Mouse (Mus musculus) thymus, adult 2 months (tissue): ENCODE results near the gene Etl4. TPM values are rescaled to one million over a fixed set of nuclear protein-coding genes. Genes with fewer than 3 reads are reported as not detected.
"Not testable (repeated sequence)": the region's sequence is repeated elsewhere in the genome, so short reads cannot be mapped to it uniquely, and the experiment has no call there.

Source experiments
- DNase-seq: peaks from one replicate; pipeline ENCODE4 v3.0.0; 2021
- H3K27ac ChIP-seq: fragments of 200-500 bp; 2 replicates; pipeline ENCODE4 v1.5.1; 2012; ENCODE audit warnings: low read length, control low read depth; ENCODE audit not compliant: control insufficient read depth, insufficient read depth
- H3K27me3 ChIP-seq: fragments of 200-500 bp; 2 replicates; pipeline ENCODE4 v1.6.1; 2012; ENCODE audit warnings: mild to moderate bottlenecking, low read length, moderate library complexity, mixed read lengths; ENCODE audit not compliant: control insufficient read depth, insufficient read depth
- H3K36me3 ChIP-seq: fragments of 200-500 bp; 2 replicates; pipeline ENCODE4 v1.6.1; 2012; ENCODE audit warnings: mild to moderate bottlenecking, low read length, moderate library complexity; ENCODE audit not compliant: control insufficient read depth, insufficient read depth
- H3K4me1 ChIP-seq: fragments of 200-500 bp; replicated peaks from 2 replicates; pipeline ENCODE4 v1.6.1; 2012; ENCODE audit warnings: low read length; ENCODE audit not compliant: control insufficient read depth, insufficient read depth
- H3K4me3 ChIP-seq: fragments of 200-500 bp; 2 replicates; pipeline ENCODE4 v1.5.1; 2012; ENCODE audit warnings: mild to moderate bottlenecking, low read length, control low read depth, moderate library complexity; ENCODE audit not compliant: control insufficient read depth, insufficient read depth
- CTCF ChIP-seq: fragments of 200-500 bp; IDR thresholded peaks from 2 replicates; pipeline ENCODE4 v1.5.1; 2012; ENCODE audit warnings: mild to moderate bottlenecking, control low read depth, low read length, moderate library complexity, borderline replicate concordance; ENCODE audit not compliant: control insufficient read depth, poor library complexity, insufficient read depth; ENCODE audit errors: extremely low read depth
- POLR2A ChIP-seq: fragments of 200-500 bp; IDR thresholded peaks from 2 replicates; pipeline ENCODE4 v1.6.1; 2012; ENCODE audit warnings: mild to moderate bottlenecking, low read length, control low read depth, moderate library complexity; ENCODE audit not compliant: control insufficient read depth, poor library complexity, insufficient read depth; ENCODE audit errors: extremely low read depth
- WGBS: fragments of 180-500 bp; shearing (Covaris S2); methylation state at CpG from one replicate; pipeline ENCODE4 v1.1.7; 2018; 5-methylcytosine and 5-hydroxymethylcytosine counted together
- polyA plus RNA-seq: library from polyadenylated mRNA; depleted of rRNA; stranded (reverse); fragments of >200 nt; gene quantifications from 2 replicates; pipeline ENCODE4 v1.2.3, GENCODE M21; 2012

Etl4 gene
- polyA plus RNA-seq, 1 experiment = 9.7 TPM

GRCm38 (mm10) chr2:20339919-20340318, 430.3 kb downstream of the Etl4 start:
- TF ChIP-seq CTCF (no peak), POLR2A (no peak)
- no peaks in the 10 kb centered on the region for H3K36me3 ChIP-seq
- H3K27me3 ChIP-seq = no peaks in the 10 kb centered on the region
- H3K4me3 ChIP-seq = no peak overlapping the region
- no peak overlapping the region for H3K27ac ChIP-seq
- WGBS = 5% methylated on average over 12 of the region's 12 CpGs
- DNase-seq = no peak
- H3K4me1 ChIP-seq = no peaks in the 10 kb centered on the region

- WGBS = 80% methylated on average over 3 of the region's 3 CpGs
- no peaks in the 10 kb centered on the region for H3K36me3 ChIP-seq
- no peak overlapping the region for H3K27ac ChIP-seq
- H3K4me3 ChIP-seq = no peak overlapping the region
- no peak for DNase-seq
- H3K27me3 ChIP-seq = no peaks in the 10 kb centered on the region
- TF ChIP-seq CTCF = no peak
- no peak for TF ChIP-seq POLR2A
- H3K4me1 ChIP-seq = no peaks in the 10 kb centered on the region
Observed at GRCm38 (mm10) chr2:20346873-20347272, 437.3 kb downstream of the Etl4 start.

- no peak overlapping the region for H3K27ac ChIP-seq
- WGBS = 91% methylated on average over 5 of the region's 5 CpGs
- DNase-seq = no peak
- no peaks in the 10 kb centered on the region for H3K4me1 ChIP-seq
- no peak overlapping the region for H3K4me3 ChIP-seq
- no peaks in the 10 kb centered on the region for H3K36me3 ChIP-seq
- TF ChIP-seq CTCF = no peak
- no peak for TF ChIP-seq POLR2A
- no peaks in the 10 kb centered on the region for H3K27me3 ChIP-seq
Observed at GRCm38 (mm10) chr2:20349268-20349667, 439.7 kb downstream of the Etl4 start.

- TF ChIP-seq CTCF = no peak
- TF ChIP-seq POLR2A = no peak
- Histone ChIP-seq H3K4me3 (no peak overlapping the region), H3K4me1 (no peaks in the 10 kb centered on the region), H3K27me3 (no peaks in the 10 kb centered on the region), H3K36me3 (no peaks in the 10 kb centered on the region), H3K27ac (no peak overlapping the region)
- DNase-seq = no peak
Observed at GRCm38 (mm10) chr2:20352796-20353195, 443.2 kb downstream of the Etl4 start.

- Histone ChIP-seq H3K4me1 (no peaks in the 10 kb centered on the region), H3K36me3 (no peaks in the 10 kb centered on the region), H3K27ac (no peak overlapping the region), H3K4me3 (no peak overlapping the region), H3K27me3 (no peaks in the 10 kb centered on the region)
- DNase-seq = no peak
- WGBS = 94% methylated on average over 2 of the region's 2 CpGs
- TF ChIP-seq POLR2A (no peak), CTCF (no peak)
Observed at GRCm38 (mm10) chr2:20377026-20377425, 467.4 kb downstream of the Etl4 start.

GRCm38 (mm10) chr2:20380874-20381273, 471.3 kb downstream of the Etl4 start:
- 98% methylated on average over 6 of the region's 8 CpGs for WGBS
- not testable (repeated sequence) for H3K4me3 ChIP-seq, H3K27me3 ChIP-seq, H3K27ac ChIP-seq, H3K4me1 ChIP-seq, DNase-seq, H3K36me3 ChIP-seq

- H3K27me3 ChIP-seq = no peaks in the 10 kb centered on the region
- H3K27ac ChIP-seq = no peak overlapping the region
- H3K36me3 ChIP-seq = no peaks in the 10 kb centered on the region
- no peak for DNase-seq
- no peak overlapping the region for H3K4me3 ChIP-seq
- no peaks in the 10 kb centered on the region for H3K4me1 ChIP-seq
- no peak for TF ChIP-seq POLR2A
- no peak for TF ChIP-seq CTCF
Observed at GRCm38 (mm10) chr2:20394083-20394482, 484.5 kb downstream of the Etl4 start.

GRCm38 (mm10) chr2:20396978-20397377, 487.4 kb downstream of the Etl4 start:
- Histone ChIP-seq H3K27ac (no peak overlapping the region), H3K4me3 (no peak overlapping the region), H3K4me1 (no peaks in the 10 kb centered on the region), H3K36me3 (no peaks in the 10 kb centered on the region), H3K27me3 (no peaks in the 10 kb centered on the region)
- 94% methylated on average over 6 of the region's 6 CpGs for WGBS
- no peak for DNase-seq
- TF ChIP-seq CTCF (no peak), POLR2A (no peak)
